In genomic region chr4:126556809-126557711, GRCm38 (mm10) we compare ENCODE assay signal across 8 mouse cellular contexts. TPM values are rescaled to one million over a fixed set of nuclear protein-coding genes. Genes with fewer than 3 reads are reported as not detected.
DNase-seq lines count a peak whose midpoint lies in the region; ATAC-seq and TF ChIP-seq lines count a peak whose summit lies in the region.

Clspn (plus strand) TSS chr4:126556935.

- H3K27ac ChIP-seq in embryonic facial prominence, embryonic 10.5 days (replicated peaks), result peak within 1 kb of the TSS; percentile 94
- no peak within 1 kb of the TSS for H3K27ac ChIP-seq in intestine, postnatal 0 days (ENCODE audit: low read depth, low read length)
- peak within 1 kb of the TSS; percentile 61; the same call in 1 of the 2 replicates for H3K27ac ChIP-seq in limb, embryonic 13.5 days
- H3K27ac ChIP-seq in midbrain, embryonic 15.5 days, result no peak within 1 kb of the TSS
- no peak within 1 kb of the TSS for H3K27ac ChIP-seq in spleen, adult 2 months (ENCODE audit: insufficient read depth, low read length)

- 0 out of 2 replicates have a peak, but pooled peaks have one; percentile 12 for TF ChIP-seq CTCF in intestine, postnatal 0 days (IDR thresholded peaks at IDR 0.05; ENCODE audit: low read depth)
- TF ChIP-seq CTCF in spleen, adult 2 months (IDR thresholded peaks at IDR 0.05; ENCODE audit: extremely low read depth, insufficient read depth, insufficient read length, insufficient replicate concordance), result no peak

- H3K36me3 ChIP-seq in embryonic facial prominence, embryonic 10.5 days (replicated peaks), result peaks cover 38% of the 10 kb centered on the region
- H3K36me3 ChIP-seq in intestine, postnatal 0 days (ENCODE audit: control insufficient read depth, insufficient read depth), result peaks cover 5% of the 10 kb centered on the region; the same call in 1 of the 2 replicates
- peaks cover 19% of the 10 kb centered on the region for H3K36me3 ChIP-seq in limb, embryonic 13.5 days
- H3K36me3 ChIP-seq in midbrain, embryonic 15.5 days (replicated peaks), result no peaks in the 10 kb centered on the region
- no peaks in the 10 kb centered on the region for H3K36me3 ChIP-seq in spleen, adult 2 months (ENCODE audit: control insufficient read depth, insufficient read depth, low read length)

- peak within 1 kb of the TSS; percentile 58 for H3K9ac ChIP-seq in intestine, postnatal 0 days (ENCODE audit: low read depth, low read length)
- H3K9ac ChIP-seq in limb, embryonic 13.5 days, result peak within 1 kb of the TSS; percentile 72
- peak within 1 kb of the TSS; percentile 39 for H3K9ac ChIP-seq in midbrain, embryonic 15.5 days

- no peaks in the 10 kb centered on the region for H3K27me3 ChIP-seq in embryonic facial prominence, embryonic 10.5 days (replicated peaks; ENCODE audit: low read depth, poor library complexity, severe bottlenecking)
- 0 out of 2 replicates have a peak, but pooled peaks cover 2% of the 10 kb centered on the region for H3K27me3 ChIP-seq in intestine, postnatal 0 days (replicated peaks; ENCODE audit: control insufficient read depth, insufficient read depth, low read length)
- H3K27me3 ChIP-seq in limb, embryonic 13.5 days, result no peaks in the 10 kb centered on the region
- no peaks in the 10 kb centered on the region for H3K27me3 ChIP-seq in midbrain, embryonic 15.5 days (replicated peaks)
- H3K27me3 ChIP-seq in spleen, adult 2 months (ENCODE audit: control insufficient read depth, insufficient read depth, low read length), result no peaks in the 10 kb centered on the region

- ATAC-seq in granulocyte monocyte progenitor cell, adult 5-6 weeks (replicated peaks; ENCODE audit: poor library complexity, severe bottlenecking), result peak; percentile 93
- peak; percentile 94 for ATAC-seq in intestine, postnatal 0 days
- peak; percentile 97 for ATAC-seq in limb, embryonic 13.5 days (ENCODE audit: low FRiP score, low read depth)
- peak; percentile 98 for ATAC-seq in midbrain, embryonic 15.5 days (replicated peaks)

- under 1% methylated on average over 54 of the region's 54 CpGs for WGBS in embryonic facial prominence, embryonic 10.5 days
- under 1% methylated on average over 54 of the region's 54 CpGs for WGBS in intestine, postnatal 0 days
- under 1% methylated on average over 54 of the region's 54 CpGs for WGBS in limb, embryonic 13.5 days
- WGBS in midbrain, embryonic 15.5 days, result under 1% methylated on average over 54 of the region's 54 CpGs
- 1% methylated on average over 54 of the region's 54 CpGs for WGBS in spleen, adult 2 months

- peak within 1 kb of the TSS; percentile 90 for H3K4me2 ChIP-seq in intestine, postnatal 0 days (replicated peaks; ENCODE audit: low read depth)
- H3K4me2 ChIP-seq in limb, embryonic 13.5 days (replicated peaks), result peak within 1 kb of the TSS; percentile 69
- peak within 1 kb of the TSS; percentile 95 for H3K4me2 ChIP-seq in midbrain, embryonic 15.5 days

- peaks cover 15% of the 10 kb centered on the region for H3K4me1 ChIP-seq in embryonic facial prominence, embryonic 10.5 days
- H3K4me1 ChIP-seq in intestine, postnatal 0 days (replicated peaks; ENCODE audit: control insufficient read depth, insufficient read depth, low read length), result no peaks in the 10 kb centered on the region
- H3K4me1 ChIP-seq in limb, embryonic 13.5 days, result peaks cover 13% of the 10 kb centered on the region
- H3K4me1 ChIP-seq in midbrain, embryonic 15.5 days, result peaks cover 10% of the 10 kb centered on the region
- H3K4me1 ChIP-seq in spleen, adult 2 months (ENCODE audit: control insufficient read depth, insufficient read depth, insufficient read length), result no peaks in the 10 kb centered on the region; the same call in 1 of the 2 replicates

- TF ChIP-seq POLR2A in spleen, adult 2 months (IDR thresholded peaks at IDR 0.05; ENCODE audit: low read depth, low read length), result no peak

- H3K4me3 ChIP-seq in embryonic facial prominence, embryonic 10.5 days, result peak within 1 kb of the TSS; percentile 81
- H3K4me3 ChIP-seq in intestine, postnatal 0 days (ENCODE audit: low read depth, low read length), result peak within 1 kb of the TSS; percentile 85
- H3K4me3 ChIP-seq in limb, embryonic 13.5 days, result peak within 1 kb of the TSS; percentile 73
- H3K4me3 ChIP-seq in midbrain, embryonic 15.5 days, result peak within 1 kb of the TSS; percentile 63
- peak within 1 kb of the TSS; percentile 62 for H3K4me3 ChIP-seq in spleen, adult 2 months (ENCODE audit: extremely low read depth, insufficient read depth, insufficient read length)

- DNase-seq in 3T3-L1 (ENCODE audit: low read depth, low spot score), result peak; percentile 92
- peak; percentile 95 for DNase-seq in adrenal gland, postnatal 14 days
- peak; percentile 94 for DNase-seq in embryonic facial prominence, embryonic 10.5 days (ENCODE audit: low spot score)
- peak; percentile 70 to 87 for DNase-seq in spleen, adult 2 months (ENCODE audit: low read depth in 1 of 2, low spot score in 2 of 2)

- H3K9me3 ChIP-seq in embryonic facial prominence, embryonic 10.5 days, result no peaks in the 10 kb centered on the region
- H3K9me3 ChIP-seq in intestine, postnatal 0 days (ENCODE audit: control insufficient read depth), result no peaks in the 10 kb centered on the region
- H3K9me3 ChIP-seq in limb, embryonic 13.5 days, result no peaks in the 10 kb centered on the region
- no peaks in the 10 kb centered on the region for H3K9me3 ChIP-seq in midbrain, embryonic 15.5 days

RNA-seq across cellular contexts. Expression of gene Clspn, which starts in this region (rescaled TPM):
- total RNA-seq in adrenal gland, postnatal 14 days (2021), result 10.2 and 11.3 TPM in 2 replicates
- 56.2 and 58.8 TPM in 2 replicates for polyA plus RNA-seq in embryonic facial prominence, embryonic 10.5 days (2016; fragmentation: Nextera tagmentation; extraction: Ambion mirVana)
- total RNA-seq in granulocyte monocyte progenitor cell, adult 5-6 weeks (2014; fragmentation: Nextera tagmentation), result 37.8 and 57.9 TPM in 2 replicates
- 53.5 and 91.2 TPM in 2 replicates for total RNA-seq in granulocyte monocyte progenitor cell, adult 5-6 weeks (2017)
- polyA plus RNA-seq in intestine, postnatal 0 days (2015; fragmentation: Nextera tagmentation; extraction: Ambion mirVana), result 8.3 and 10.2 TPM in 2 replicates
- 44.0 and 46.3 TPM in 2 replicates for polyA plus RNA-seq in limb, embryonic 13.5 days (2015; fragmentation: Nextera tagmentation; extraction: Ambion mirVana)
- 5.7 and 6.2 TPM in 2 replicates for polyA plus RNA-seq in midbrain, embryonic 15.5 days (2015; fragmentation: Nextera tagmentation; extraction: Ambion mirVana)
- 0.88 and 1.1 TPM in 2 replicates for polyA plus RNA-seq in spleen, adult 2 months (2012; rRNA removed)

Comparison
In these comparisons a context has a peak if more than half of its experiments do, and no peak if none do; other contexts are left out.
1. H3K27ac ChIP-seq: peak in embryonic facial prominence, embryonic 10.5 days (single experiment) and limb, embryonic 13.5 days (single experiment); none in intestine, postnatal 0 days (single experiment), midbrain, embryonic 15.5 days (single experiment) and spleen, adult 2 months (single experiment).
2. Peak in every context shown above with its lines, with median percentiles within 50 percentile points of each other: DNase-seq, H3K4me3 ChIP-seq, ATAC-seq, H3K4me2 ChIP-seq and H3K9ac ChIP-seq.